Mouse (Mus musculus) CH12.LX (cell line): ENCODE measurements at regions not wholly inside any gene's neighbourhood (a gene's known extent, or its start where the extent isn't known, plus 50 kb on each side); places are given as distances from the start of the nearest gene placed in this dataset.

Source experiments
- DNase-seq: peaks from one replicate; pipeline ENCODE4 v3.0.0-alpha.2; 2013; ENCODE audit errors: extremely low read depth
- H3K27ac ChIP-seq: 2 replicates; pipeline ENCODE4 v1.5.1; 2012; ENCODE audit warnings: low read depth, mild to moderate bottlenecking, control low read depth, moderate library complexity; ENCODE audit not compliant: insufficient read depth
- H3K27me3 ChIP-seq: replicated peaks from 2 replicates; pipeline ENCODE3; 2012; ENCODE audit warnings: inconsistent platforms
- H3K36me3 ChIP-seq, 2 experiments: replicated peaks in 1 of 2; 2 replicates each; pipeline versions ENCODE3 to v1.6.1; 2012; ENCODE audit warnings: inconsistent platforms in 1 of 2, low read length in 1 of 2, mild to moderate bottlenecking in 1 of 2, mixed read lengths in 1 of 2, moderate library complexity in 1 of 2; ENCODE audit not compliant: control insufficient read depth in 1 of 2, insufficient read depth in 1 of 2
- H3K4me1 ChIP-seq, 2 experiments: 2 replicates each; pipeline ENCODE4 v1.6.1; 2012; ENCODE audit warnings: inconsistent platforms in 1 of 2, moderate library complexity in 1 of 2; ENCODE audit not compliant: insufficient read depth in 2 of 2, control insufficient read depth in 1 of 2
- H3K4me2 ChIP-seq: 2 replicates; pipeline ENCODE4 v1.6.1; 2012; ENCODE audit warnings: low read depth, mild to moderate bottlenecking, control low read depth; ENCODE audit not compliant: poor library complexity, insufficient read depth, severe bottlenecking
- H3K4me3 ChIP-seq, 3 experiments: fragments of 150-350 bp in 1 of 3; sonication (generic) in 1 of 3; replicated peaks in 1 of 3; 2 replicates each; pipeline versions ENCODE3 to v1.5.1; 2011 to 2012; ENCODE audit warnings: low read depth in 2 of 3, low read length in 2 of 3, mild to moderate bottlenecking in 2 of 3, moderate library complexity in 2 of 3, control low read depth in 1 of 3, improper control_type of control experiment in 1 of 3, inconsistent platforms in 1 of 3, mixed read lengths in 1 of 3; ENCODE audit not compliant: poor library complexity in 1 of 3
- H3K79me2 ChIP-seq: replicated peaks from 2 replicates; pipeline ENCODE4 v1.6.1; 2012; ENCODE audit warnings: mild to moderate bottlenecking, moderate library complexity; ENCODE audit not compliant: control insufficient read depth, poor library complexity, insufficient read depth, severe bottlenecking; ENCODE audit errors: extremely low read depth
- H3K9ac ChIP-seq: 2 replicates; pipeline ENCODE4 v1.6.1; 2012; ENCODE audit warnings: low read depth, mild to moderate bottlenecking, control low read depth, moderate library complexity; ENCODE audit not compliant: insufficient read depth
- H3K9me3 ChIP-seq: replicated peaks from 2 replicates; pipeline ENCODE3; 2012; ENCODE audit warnings: low read length, inconsistent platforms, mixed read lengths
- BHLHE40 ChIP-seq: IDR thresholded peaks from 2 replicates; pipeline ENCODE4 v1.6.1; 2011; ENCODE audit warnings: mild to moderate bottlenecking, low read depth, low read length, improper control_type of control experiment
- CHD1 ChIP-seq: IDR thresholded peaks from 2 replicates; pipeline ENCODE4 v1.6.1; 2012; ENCODE audit warnings: low read depth, low read length, improper control_type of control experiment, inconsistent platforms
- E2F4 ChIP-seq: IDR thresholded peaks from 2 replicates; pipeline ENCODE4 v1.6.1; 2011; ENCODE audit warnings: low read depth, low read length, improper control_type of control experiment; ENCODE audit not compliant: insufficient replicate concordance
- ELF1 ChIP-seq: IDR thresholded peaks from 2 replicates; pipeline ENCODE4 v1.6.1; 2014; ENCODE audit warnings: low read depth, mild to moderate bottlenecking, inconsistent platforms, low read length, improper control_type of control experiment
- EP300 ChIP-seq: IDR thresholded peaks from 2 replicates; pipeline ENCODE4 v1.6.1; 2011; ENCODE audit warnings: low read length, improper control_type of control experiment
- ETS1 ChIP-seq: conservative IDR thresholded peaks from 2 replicates; pipeline ENCODE4 v1.6.1; 2012; ENCODE audit warnings: low read depth, mild to moderate bottlenecking, inconsistent platforms, low read length, improper control_type of control experiment, moderate library complexity
- GABPA ChIP-seq: IDR thresholded peaks from 2 replicates; pipeline ENCODE4 v1.6.1; 2012; ENCODE audit warnings: low read depth, low read length, improper control_type of control experiment, inconsistent platforms; ENCODE audit not compliant: insufficient replicate concordance
- HCFC1 ChIP-seq: IDR thresholded peaks from 2 replicates; pipeline ENCODE4 v1.6.1; 2012; ENCODE audit warnings: low read depth, mild to moderate bottlenecking, inconsistent platforms, low read length, improper control_type of control experiment
- IRF4 ChIP-seq: IDR thresholded peaks from 2 replicates; pipeline ENCODE4 v1.6.1; 2014; ENCODE audit warnings: low read depth, mild to moderate bottlenecking, inconsistent platforms, low read length, improper control_type of control experiment
- JUN ChIP-seq: IDR thresholded peaks from 2 replicates; pipeline ENCODE4 v1.6.1; 2011; ENCODE audit warnings: low read depth, mild to moderate bottlenecking, low read length, improper control_type of control experiment, moderate library complexity; ENCODE audit not compliant: insufficient read depth
- JUND ChIP-seq: conservative IDR thresholded peaks from 2 replicates; pipeline ENCODE4 v1.6.1; 2011; ENCODE audit warnings: low read depth, low read length, improper control_type of control experiment
- KAT2A ChIP-seq: IDR thresholded peaks from 2 replicates; pipeline ENCODE4 v1.6.1; 2012; ENCODE audit warnings: low read length, improper control_type of control experiment, inconsistent platforms; ENCODE audit not compliant: insufficient replicate concordance
- MAZ ChIP-seq: IDR thresholded peaks from 2 replicates; pipeline ENCODE4 v1.6.1; 2012; ENCODE audit warnings: low read depth, mild to moderate bottlenecking, inconsistent platforms, low read length, improper control_type of control experiment, moderate library complexity
- MXI1 ChIP-seq: IDR thresholded peaks from 2 replicates; pipeline ENCODE4 v1.6.1; 2011; ENCODE audit warnings: mild to moderate bottlenecking, low read depth, low read length, improper control_type of control experiment
- MYC ChIP-seq: IDR thresholded peaks from 2 replicates; pipeline ENCODE4 v1.6.1; 2011; ENCODE audit warnings: low read depth, mild to moderate bottlenecking, improper control_type of control experiment, low read length
- NRF1 ChIP-seq: IDR thresholded peaks from 2 replicates; pipeline ENCODE4 v1.6.1; 2014; ENCODE audit warnings: low read depth, mild to moderate bottlenecking, inconsistent platforms, low read length, improper control_type of control experiment, moderate library complexity
- PAX5 ChIP-seq: IDR thresholded peaks from 2 replicates; pipeline ENCODE4 v1.6.1; 2012; ENCODE audit warnings: low read length, inconsistent platforms, mixed read lengths
- SMC3 ChIP-seq: IDR thresholded peaks from 2 replicates; pipeline ENCODE4 v1.6.1; 2011; ENCODE audit warnings: low read depth, low read length, improper control_type of control experiment
- TBP ChIP-seq: conservative IDR thresholded peaks from 2 replicates; pipeline ENCODE4 v1.6.1; 2011; ENCODE audit warnings: low read depth, low read length, improper control_type of control experiment
- TCF12 ChIP-seq: IDR thresholded peaks from 2 replicates; pipeline ENCODE4 v1.6.1; 2014; ENCODE audit warnings: low read depth, mild to moderate bottlenecking, inconsistent platforms, low read length, improper control_type of control experiment
- UBTF ChIP-seq: IDR thresholded peaks from 2 replicates; pipeline ENCODE4 v1.6.1; 2012; ENCODE audit warnings: low read depth, mild to moderate bottlenecking, inconsistent platforms, low read length, improper control_type of control experiment, moderate library complexity
- ZMIZ1 ChIP-seq: IDR thresholded peaks from 2 replicates; pipeline ENCODE4 v1.6.1; 2012; ENCODE audit warnings: low read depth, mild to moderate bottlenecking, inconsistent platforms, low read length, improper control_type of control experiment
- dilution Hi-C: fragments of 300-500 bp; cut with MboI; formaldehyde crosslinking; loops from 2 replicates; pipeline ENCODE4 v1.14.3; 2020; ENCODE audit warnings: low sequenced_read_pairs; ENCODE audit not compliant: extremely low pct_unique_long_range_greater_than_20kb, extremely low pct_ligation_motif_present
- in situ Hi-C: fragments of 300-500 bp; cut with MboI; formaldehyde crosslinking; loops from 3 replicates; pipeline ENCODE4 v1.14.3; 2019; ENCODE audit warnings: low sequenced_read_pairs, low pct_ligation_motif_present, low pct_unique_long_range_greater_than_20kb, mixed read lengths

DNA sequence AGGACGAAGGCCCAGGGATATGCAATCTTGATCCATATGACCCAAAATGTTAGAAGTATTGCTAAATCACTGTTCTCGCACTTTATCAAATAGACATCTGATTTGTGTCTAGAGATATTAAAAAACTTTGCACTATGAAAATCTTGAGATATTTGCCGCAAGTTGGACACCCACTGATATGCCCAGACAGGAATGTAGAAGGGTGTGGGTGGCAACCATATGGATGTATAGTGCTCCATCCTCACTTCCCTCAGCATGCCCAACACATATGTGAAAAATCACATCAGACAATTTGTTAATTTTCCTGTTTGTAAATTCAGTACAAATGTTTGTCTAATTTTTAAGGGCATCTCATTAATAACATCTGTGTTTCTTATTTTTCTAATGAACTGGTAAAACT is 874.1 kb upstream of the Sel1l start:
- H3K79me2 ChIP-seq: no peaks in the 10 kb centered on the region
- H3K9ac ChIP-seq: no peak overlapping the region
- H3K4me1 ChIP-seq: peaks cover 0 to 2% of the 10 kb centered on the region in 2 experiments; a peak in 1 of 4 replicates
- no peaks in the 10 kb centered on the region for H3K27me3 ChIP-seq
- H3K4me3 ChIP-seq: no peak overlapping the region
- DNase-seq: no peak
- no peaks in the 10 kb centered on the region for H3K9me3 ChIP-seq
- TF ChIP-seq TCF12 (no peak), JUN (no peak), EP300 (no peak), E2F4 (no peak), GABPA (no peak)
- TF ChIP-seq, all 38 proteins: peak for 0
- Histone ChIP-seq H3K36me3 (no peaks in the 10 kb centered on the region), H3K4me2 (no peak overlapping the region), H3K27ac (no peak overlapping the region)
- dilution Hi-C loops (no loop called here), in situ Hi-C loops (no loop called here)

- dilution Hi-C loops (no loop called here), in situ Hi-C loops (no loop called here)
- no peaks in the 10 kb centered on the region for H3K27me3 ChIP-seq
- no peak overlapping the region for H3K27ac ChIP-seq
- H3K79me2 ChIP-seq: no peaks in the 10 kb centered on the region
- no peaks in the 10 kb centered on the region for H3K4me1 ChIP-seq
- no peak overlapping the region for H3K4me2 ChIP-seq
- H3K36me3 ChIP-seq: no peaks in the 10 kb centered on the region
- H3K9me3 ChIP-seq: no peaks in the 10 kb centered on the region
- H3K9ac ChIP-seq: no peak overlapping the region
- TF ChIP-seq E2F4 (no peak), UBTF (no peak), SMC3 (no peak), BHLHE40 (no peak), MXI1 (no peak), KAT2A (no peak), NRF1 (no peak), PAX5 (no peak), ZMIZ1 (no peak)
- no peak overlapping the region for H3K4me3 ChIP-seq
- DNase-seq: no peak
Measured at GRCm38 (mm10) chr12:92713415-92713814, 864.5 kb upstream of the Sel1l start.

DNA sequence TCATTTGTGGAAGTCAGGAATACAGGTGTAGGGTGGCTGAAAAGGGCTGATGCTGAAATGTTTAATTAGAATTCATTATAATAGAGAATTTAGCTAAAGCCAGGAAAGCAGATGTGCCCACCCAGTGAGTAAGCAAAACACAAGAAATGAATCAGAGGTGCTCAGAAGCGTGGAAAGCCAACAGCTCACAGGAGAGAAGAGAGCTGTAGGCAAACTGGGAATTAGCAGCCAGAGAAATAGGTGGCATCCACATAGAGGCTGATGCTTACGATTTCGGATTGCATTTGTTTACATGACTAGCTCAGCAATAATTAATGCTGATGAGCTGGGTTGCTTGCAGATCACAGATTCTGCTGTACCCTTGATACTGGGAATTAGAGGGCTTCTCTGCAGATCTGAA is 859.5 kb upstream of the Sel1l start:
- no peak for DNase-seq
- no peak overlapping the region for H3K4me2 ChIP-seq
- H3K27ac ChIP-seq: no peak overlapping the region
- no peaks in the 10 kb centered on the region for H3K4me1 ChIP-seq
- dilution Hi-C loops (no loop called here), in situ Hi-C loops (no loop called here)
- no peak overlapping the region for H3K4me3 ChIP-seq
- H3K79me2 ChIP-seq: no peaks in the 10 kb centered on the region
- no peak overlapping the region for H3K9ac ChIP-seq
- TF ChIP-seq HCFC1 (no peak), ETS1 (no peak), PAX5 (no peak), MAZ (no peak), MXI1 (no peak), IRF4 (no peak), EP300 (no peak), JUND (no peak), ELF1 (no peak), CHD1 (no peak), TBP (no peak), MYC (no peak), BHLHE40 (no peak)
- no peaks in the 10 kb centered on the region for H3K9me3 ChIP-seq
- no peaks in the 10 kb centered on the region for H3K36me3 ChIP-seq
- no peaks in the 10 kb centered on the region for H3K27me3 ChIP-seq
